Mouse (Mus musculus) neural tube, embryonic 11.5 days (tissue): Measurements from ENCODE around the gene Btrc. TPM values are rescaled to one million over a fixed set of nuclear protein-coding genes. Genes with fewer than 3 reads are reported as not detected.

ENCODE experiments used
- ATAC-seq: fragments of 200-750 bp; cut with Nextera tagmentation; 2 replicates; pipeline ENCODE4 v1.8.0; 2017; ENCODE audit warnings: moderate number of reproducible peaks, mild to moderate bottlenecking, moderate TSS enrichment, moderate library complexity; ENCODE audit not compliant: insufficient read depth, low FRiP score, low TSS enrichment
- DNase-seq: peaks from one replicate; pipeline ENCODE4 v3.0.0-alpha.2; 2015; ENCODE audit warnings: low spot score
- H3K27ac ChIP-seq: fragments of 300-500 bp; sonication (generic); 2 replicates; pipeline ENCODE4 v1.5.1; 2014; ENCODE audit warnings: low read depth, mild to moderate bottlenecking, low read length
- H3K27me3 ChIP-seq: fragments of 300-500 bp; sonication (generic); 2 replicates; pipeline ENCODE4 v1.6.1; 2014; ENCODE audit warnings: mild to moderate bottlenecking, low read length, mixed read lengths; ENCODE audit not compliant: control insufficient read depth, insufficient read depth
- H3K36me3 ChIP-seq: fragments of 300-500 bp; sonication (generic); 2 replicates; pipeline ENCODE4 v1.6.1; 2014; ENCODE audit warnings: mild to moderate bottlenecking, low read length, moderate library complexity, mixed read lengths; ENCODE audit not compliant: control insufficient read depth, insufficient read depth
- H3K4me1 ChIP-seq: fragments of 300-500 bp; sonication (generic); 2 replicates; pipeline ENCODE4 v1.6.1; 2014; ENCODE audit warnings: low read length, mixed read lengths; ENCODE audit not compliant: control insufficient read depth, insufficient read depth
- H3K4me2 ChIP-seq: fragments of 300-500 bp; sonication (generic); 2 replicates; pipeline ENCODE4 v1.6.1; 2014; ENCODE audit warnings: low read depth, mild to moderate bottlenecking, moderate library complexity
- H3K4me3 ChIP-seq: fragments of 300-500 bp; sonication (generic); 2 replicates; pipeline ENCODE4 v1.5.1; 2014; ENCODE audit warnings: low read depth, low read length
- H3K9ac ChIP-seq: fragments of 300-500 bp; sonication (generic); 2 replicates; pipeline ENCODE4 v1.6.1; 2014; ENCODE audit warnings: mild to moderate bottlenecking, low read length
- H3K9me3 ChIP-seq: fragments of 300-500 bp; sonication (generic); 2 replicates; pipeline ENCODE4 v1.6.1; 2016; ENCODE audit warnings: low read length; ENCODE audit not compliant: control insufficient read depth
- WGBS: fragments of 180-500 bp; shearing (Covaris S2); extraction: QIAGEN DNeasy Blood & Tissue Kit; methylation state at CpG from one replicate; pipeline ENCODE4 v1.1.7; 2014; 5-methylcytosine and 5-hydroxymethylcytosine counted together
- polyA plus RNA-seq: library from polyadenylated mRNA; unstranded; fragments of >200 nt; fragmentation: Nextera tagmentation; extraction: Ambion mirVana; gene quantifications from 2 replicates; pipeline ENCODE4 v1.2.1, GENCODE M21; 2014

Gene Btrc
- polyA plus RNA-seq, 1 experiment from 2014 or later: 68.4 TPM

DNA sequence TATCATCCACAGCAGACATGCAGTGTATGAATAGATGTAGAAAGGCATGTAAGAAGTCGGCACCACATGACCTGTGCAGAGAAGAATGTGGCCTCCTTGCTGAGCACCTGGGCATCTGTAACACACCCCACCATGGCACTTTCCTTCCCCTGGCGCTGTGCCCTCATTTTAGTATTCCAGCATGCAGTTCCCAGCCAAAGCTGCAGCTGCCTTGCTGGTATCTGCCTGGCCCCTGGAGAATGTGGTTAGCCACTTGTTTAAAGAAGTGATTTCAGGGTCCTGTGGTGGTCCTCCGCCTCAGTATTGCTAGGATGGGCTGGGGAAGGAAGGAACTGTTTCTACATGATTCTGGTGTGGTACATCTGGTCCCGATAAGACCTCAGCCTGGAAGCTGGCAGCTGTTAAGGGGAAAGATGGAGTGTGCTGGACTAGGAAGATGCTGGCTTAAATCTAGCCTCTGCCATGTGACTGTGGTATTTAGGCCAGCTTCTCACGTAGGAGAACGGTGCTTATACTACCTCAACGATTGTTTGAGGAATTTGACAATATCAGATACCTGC is 210.9 kb downstream of the Btrc start:
- no peak overlapping the region for H3K4me2 ChIP-seq
- no peak overlapping the region for H3K9ac ChIP-seq
- ATAC-seq (no peak), DNase-seq (no peak)
- H3K27ac ChIP-seq: no peak overlapping the region
- peaks cover 2% of the 10 kb centered on the region; the same call in 1 of the 2 replicates for H3K36me3 ChIP-seq
- H3K9me3 ChIP-seq: no peaks in the 10 kb centered on the region
- 79% methylated on average over 7 of the region's 7 CpGs for WGBS
- peaks cover 5% of the 10 kb centered on the region; the same call in 1 of the 2 replicates for H3K4me1 ChIP-seq
- no peaks in the 10 kb centered on the region for H3K27me3 ChIP-seq
- no peak overlapping the region for H3K4me3 ChIP-seq

- Histone ChIP-seq H3K4me3 (no peak overlapping the region), H3K36me3 (peaks cover 2% of the 10 kb centered on the region; the same call in 1 of the 2 replicates), H3K27me3 (no peaks in the 10 kb centered on the region), H3K4me1 (peaks cover 5% of the 10 kb centered on the region), H3K9me3 (no peaks in the 10 kb centered on the region), H3K27ac (no peak overlapping the region), H3K4me2 (no peak overlapping the region), H3K9ac (no peak overlapping the region)
- ATAC-seq (no peak), DNase-seq (no peak)
- 62% methylated on average over 19 of the region's 19 CpGs for WGBS
Observed at GRCm38 (mm10) chr19:45574941-45575631, 211.6 kb downstream of the Btrc start.

DNA sequence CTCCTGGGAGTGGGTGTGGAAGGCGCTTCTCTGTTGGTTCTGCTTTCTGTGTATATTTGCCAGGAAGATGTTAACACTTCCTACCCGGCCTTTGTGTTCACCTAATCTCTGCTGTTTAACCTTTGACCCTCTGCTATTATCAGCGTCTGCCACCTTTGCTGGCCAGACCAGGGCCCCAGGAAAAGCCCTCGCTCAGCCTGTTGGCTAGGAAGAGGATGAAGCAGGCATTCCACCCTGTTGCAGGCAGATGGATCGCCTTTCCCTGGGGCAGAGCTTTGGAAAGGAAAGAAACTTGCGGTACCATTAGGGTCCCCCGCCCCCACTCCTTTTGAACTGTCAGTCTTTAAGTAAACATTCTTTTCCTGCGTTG is 212.1 kb downstream of the Btrc start:
- H3K4me1 ChIP-seq: peaks cover 5% of the 10 kb centered on the region
- ATAC-seq (no peak), DNase-seq (no peak)
- H3K36me3 ChIP-seq: peaks cover 2% of the 10 kb centered on the region; the same call in 1 of the 2 replicates
- no peak overlapping the region for H3K9ac ChIP-seq
- H3K4me2 ChIP-seq: no peak overlapping the region
- 14% methylated on average over 8 of the region's 8 CpGs for WGBS
- no peak overlapping the region for H3K4me3 ChIP-seq
- no peaks in the 10 kb centered on the region for H3K27me3 ChIP-seq
- no peaks in the 10 kb centered on the region for H3K9me3 ChIP-seq
- H3K27ac ChIP-seq: no peak overlapping the region

DNA sequence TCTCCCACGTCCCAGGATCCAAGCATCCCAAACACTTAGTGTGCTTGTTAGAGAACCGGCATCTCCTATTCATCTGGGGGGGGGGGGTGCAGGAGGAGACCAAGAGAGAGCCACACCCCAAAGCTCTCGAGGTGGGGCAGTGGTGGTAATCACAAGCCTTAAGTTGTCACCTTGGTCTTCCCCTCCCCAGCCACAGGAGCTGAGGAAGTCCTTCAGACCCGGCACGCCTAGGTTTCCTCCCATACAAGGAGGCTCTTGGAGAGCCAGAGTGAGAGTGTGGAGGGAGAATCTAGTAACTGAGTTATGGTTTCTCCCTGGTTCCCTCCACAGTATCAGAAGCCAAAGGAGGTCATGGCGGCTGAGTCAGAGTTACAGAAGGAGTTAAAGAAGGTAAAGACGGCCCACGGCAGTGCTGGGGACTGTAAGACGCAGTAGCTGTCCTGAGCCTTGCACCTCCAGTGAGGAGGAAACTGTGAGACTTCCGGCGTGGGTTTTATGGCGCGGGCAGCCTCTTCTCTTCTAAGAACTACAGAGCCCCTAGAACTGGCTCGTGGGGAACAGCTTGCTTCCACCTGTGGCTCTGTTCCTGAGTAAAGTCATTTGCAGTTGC is 213.7 kb downstream of the Btrc start:
- 83% methylated on average over 14 of the region's 14 CpGs for WGBS
- H3K9me3 ChIP-seq: no peaks in the 10 kb centered on the region
- DNase-seq (no peak), ATAC-seq (no peak)
- no peaks in the 10 kb centered on the region; the same call in 1 of the 2 replicates for H3K36me3 ChIP-seq
- H3K9ac ChIP-seq: no peak overlapping the region
- no peak overlapping the region for H3K4me3 ChIP-seq
- peaks cover 13% of the 10 kb centered on the region for H3K4me1 ChIP-seq
- H3K27ac ChIP-seq: no peak overlapping the region
- no peak overlapping the region for H3K4me2 ChIP-seq
- no peaks in the 10 kb centered on the region for H3K27me3 ChIP-seq

- Histone ChIP-seq H3K4me3 (no peak overlapping the region), H3K9ac (no peak overlapping the region), H3K36me3 (no peaks in the 10 kb centered on the region; the same call in 1 of the 2 replicates), H3K4me1 (peaks cover 16% of the 10 kb centered on the region), H3K27me3 (no peaks in the 10 kb centered on the region), H3K4me2 (no peak overlapping the region), H3K9me3 (no peaks in the 10 kb centered on the region), H3K27ac (no peak overlapping the region)
- DNase-seq: no peak
- WGBS: 90% methylated on average over 12 of the region's 12 CpGs
- no peak for ATAC-seq
Observed at GRCm38 (mm10) chr19:45578976-45579375, 215.4 kb downstream of the Btrc start.

GRCm38 (mm10) chr19:45579416-45579815 is 215.9 kb downstream of the Btrc start:
- DNase-seq (no peak), ATAC-seq (no peak)
- no peaks in the 10 kb centered on the region for H3K27me3 ChIP-seq
- H3K4me3 ChIP-seq: no peak overlapping the region
- H3K27ac ChIP-seq: no peak overlapping the region
- H3K9me3 ChIP-seq: no peaks in the 10 kb centered on the region
- H3K9ac ChIP-seq: no peak overlapping the region
- H3K4me2 ChIP-seq: no peak overlapping the region
- peaks cover 16% of the 10 kb centered on the region for H3K4me1 ChIP-seq
- H3K36me3 ChIP-seq: no peaks in the 10 kb centered on the region; the same call in 1 of the 2 replicates
- WGBS: 90% methylated on average over 7 of the region's 7 CpGs

Other genes starting within 250 kb of the Btrc start
- gene Tlx1, start 213.1 kb upstream of the Btrc start, polyA plus RNA-seq: 0.29 and 0.72 TPM in 2 replicates
- gene Lbx1, start 127.9 kb upstream of the Btrc start, polyA plus RNA-seq: 7.7 TPM in 2 replicates
- 15.6 and 18.5 TPM in 2 replicates for gene Poll, start 196.8 kb downstream of the Btrc start, polyA plus RNA-seq
- 50.7 and 56.5 TPM in 2 replicates for gene Gm17018, start 196.9 kb downstream of the Btrc start, polyA plus RNA-seq